Mouse (Mus musculus): Measurements from ENCODE around the gene Mmp14.

Mmp14 gene

GRCm38 (mm10) chr14:54477172-54477909 is 45.9 kb downstream of the Mmp14 start:
- no peak for DNase-seq

- DNase-seq = no peak
Observed at GRCm38 (mm10) chr14:54479451-54479920, 48.1 kb downstream of the Mmp14 start.

- no peak for DNase-seq
Observed at GRCm38 (mm10) chr14:54480673-54481072, 49.3 kb downstream of the Mmp14 start.

GRCm38 (mm10) chr14:54481402-54481801 is 50.0 kb downstream of the Mmp14 start:
- no peak for DNase-seq

- peak in 1 of 2 experiments; percentile 21 for DNase-seq
Observed at GRCm38 (mm10) chr14:54482498-54482897, 51.1 kb downstream of the Mmp14 start.

GRCm38 (mm10) chr14:54485899-54486298 is 54.5 kb downstream of the Mmp14 start:
- DNase-seq = no peak

GRCm38 (mm10) chr14:54487732-54488131 is 56.3 kb downstream of the Mmp14 start:
- DNase-seq = no peak

GRCm38 (mm10) chr14:54488350-54488749 is 56.9 kb downstream of the Mmp14 start:
- DNase-seq = no peak

- DNase-seq = no peak
Observed at GRCm38 (mm10) chr14:54492345-54493131, 61.1 kb downstream of the Mmp14 start.

GRCm38 (mm10) chr14:54493236-54493635 is 61.8 kb downstream of the Mmp14 start:
- no peak for DNase-seq

- DNase-seq = peak; percentile 75 to 80
Observed at GRCm38 (mm10) chr14:54494234-54494633, 62.8 kb downstream of the Mmp14 start.
